Mouse (Mus musculus): ENCODE measurements around the gene Fndc11. TPM values are rescaled to one million over a fixed set of nuclear protein-coding genes. Genes with fewer than 3 reads are reported as not detected.
"Not testable (repeated sequence)": the region's sequence is repeated elsewhere in the genome, so short reads cannot be mapped to it uniquely, and the experiment has no call there.

Fndc11 gene
- polyA plus RNA-seq, 1 experiment from 2014 or later: 0.49 TPM

DNA sequence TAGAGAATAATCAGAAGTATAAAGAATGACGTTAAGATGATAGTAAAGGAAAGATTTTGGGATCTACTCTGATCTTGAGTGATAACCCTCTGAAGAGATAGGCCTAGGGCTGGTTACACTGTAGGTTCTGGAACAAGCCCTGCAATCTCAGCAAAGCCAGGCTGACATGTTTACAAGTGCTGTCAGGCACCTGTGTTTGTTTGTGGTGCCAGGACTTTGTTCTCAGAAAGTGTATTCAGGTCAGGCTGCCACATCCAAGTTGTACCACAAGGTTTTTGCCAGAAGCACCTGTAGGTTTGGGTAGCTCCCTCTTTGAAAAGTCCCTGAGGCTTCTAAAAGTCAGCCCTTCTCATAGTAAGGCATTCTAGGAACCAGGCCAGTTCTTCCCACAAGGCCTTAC, 30.5 kb upstream of the Fndc11 start:
- DNase-seq: no peak
- no peak overlapping the region for H3K4me2 ChIP-seq (ENCODE audit: low read length)
- 87% methylated on average over 1 of the region's 1 CpGs for WGBS
- H3K4me3 ChIP-seq (replicated peaks; ENCODE audit: low read depth, low read length): no peak overlapping the region
- H3K9me3 ChIP-seq (ENCODE audit: control insufficient read depth, low read length): no peaks in the 10 kb centered on the region
- no peak for ATAC-seq (ENCODE audit: low FRiP score, low TSS enrichment)
- no peak overlapping the region for H3K9ac ChIP-seq (replicated peaks; ENCODE audit: low read length)
- H3K36me3 ChIP-seq (ENCODE audit: control insufficient read depth, insufficient read depth, low read length): peaks cover 10% of the 10 kb centered on the region
- no peak overlapping the region for H3K27ac ChIP-seq (replicated peaks; ENCODE audit: low read depth, low read length)
- H3K27me3 ChIP-seq (ENCODE audit: control insufficient read depth, insufficient read depth, low read length): no peaks in the 10 kb centered on the region
- H3K4me1 ChIP-seq (ENCODE audit: control insufficient read depth, insufficient read depth, low read length): peaks cover 13% of the 10 kb centered on the region

DNA sequence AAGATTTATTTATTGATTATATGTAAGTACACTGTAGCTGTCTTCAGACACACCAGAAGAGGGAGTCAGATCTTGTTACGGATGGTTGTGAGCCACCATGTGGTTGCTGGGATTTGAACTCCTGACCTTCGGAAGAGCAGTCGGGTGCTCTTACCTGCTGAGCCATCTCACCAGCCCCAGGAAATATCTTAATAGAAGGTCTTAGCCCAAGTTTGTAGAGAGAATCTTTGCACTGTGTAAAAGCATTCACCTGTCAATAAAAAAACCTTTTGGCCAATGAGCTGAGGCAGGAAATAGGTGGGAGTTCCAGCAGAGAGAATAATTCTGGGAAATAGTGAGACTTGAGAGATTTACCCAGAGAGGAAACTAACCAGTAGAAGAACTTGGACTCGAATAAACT, 28.4 kb upstream of the Fndc11 start:
- WGBS: 82% methylated on average over 4 of the region's 4 CpGs
- H3K4me3 ChIP-seq (replicated peaks; ENCODE audit: low read depth, low read length); H3K4me1 ChIP-seq (ENCODE audit: control insufficient read depth, insufficient read depth, low read length); H3K9me3 ChIP-seq (ENCODE audit: control insufficient read depth, low read length); ATAC-seq (ENCODE audit: low FRiP score, low TSS enrichment); H3K9ac ChIP-seq (replicated peaks; ENCODE audit: low read length); H3K36me3 ChIP-seq (ENCODE audit: control insufficient read depth, insufficient read depth, low read length); H3K27ac ChIP-seq (replicated peaks; ENCODE audit: low read depth, low read length); H3K4me2 ChIP-seq (ENCODE audit: low read length); H3K27me3 ChIP-seq (ENCODE audit: control insufficient read depth, insufficient read depth, low read length); DNase-seq: not testable (repeated sequence)

DNA sequence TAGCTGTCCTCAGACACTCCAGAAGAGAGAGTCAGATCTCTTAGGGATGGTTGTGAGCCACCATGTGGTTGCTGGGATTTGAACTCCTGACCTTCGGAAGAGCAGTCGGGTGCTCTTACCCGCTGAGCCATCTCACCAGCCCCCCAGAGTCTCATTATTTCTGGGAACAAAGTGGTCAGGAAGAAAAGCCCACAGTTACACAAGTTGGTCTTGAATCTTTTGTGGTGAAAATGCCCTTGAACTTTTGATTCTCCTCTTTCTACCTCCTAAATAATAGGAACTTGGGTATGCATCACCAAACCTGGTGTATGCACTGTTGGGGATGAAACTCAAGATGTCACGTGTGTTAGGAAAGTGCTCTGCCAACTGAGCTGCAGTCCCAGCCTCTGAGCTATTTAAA, 27.9 kb upstream of the Fndc11 start:
- Histone ChIP-seq H3K27ac (replicated peaks; ENCODE audit: low read depth, low read length) (no peak overlapping the region), H3K4me1 (ENCODE audit: control insufficient read depth, insufficient read depth, low read length) (peaks cover 8% of the 10 kb centered on the region), H3K9me3 (ENCODE audit: control insufficient read depth, low read length) (no peaks in the 10 kb centered on the region), H3K36me3 (ENCODE audit: control insufficient read depth, insufficient read depth, low read length) (peaks cover 10% of the 10 kb centered on the region), H3K27me3 (ENCODE audit: control insufficient read depth, insufficient read depth, low read length) (no peaks in the 10 kb centered on the region), H3K9ac (replicated peaks; ENCODE audit: low read length) (no peak overlapping the region), H3K4me3 (replicated peaks; ENCODE audit: low read depth, low read length) (no peak overlapping the region), H3K4me2 (ENCODE audit: low read length) (no peak overlapping the region)
- DNase-seq: no peak
- ATAC-seq (ENCODE audit: low FRiP score, low TSS enrichment): no peak
- WGBS: 55% methylated on average over 4 of the region's 4 CpGs

DNA sequence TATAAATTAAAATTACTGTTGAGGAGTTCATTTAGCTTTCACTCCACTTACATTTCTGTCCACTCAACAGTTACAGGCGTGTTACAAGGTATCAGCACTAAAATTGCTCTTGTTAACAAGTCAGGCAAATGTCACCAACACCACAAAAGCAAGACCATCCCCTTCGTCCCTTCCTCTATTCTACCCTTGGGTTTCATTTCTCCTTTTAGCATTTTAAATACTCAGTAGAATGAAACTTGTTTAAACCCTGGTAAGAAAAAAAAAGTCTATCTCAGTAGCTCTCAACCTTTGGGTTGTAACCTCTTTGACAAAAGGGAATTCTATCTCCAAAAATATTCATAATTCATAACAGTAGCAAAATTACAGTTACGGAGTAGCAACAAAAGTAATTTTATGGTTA, 26.8 kb upstream of the Fndc11 start:
- H3K4me2 ChIP-seq (ENCODE audit: low read length): no peak overlapping the region
- H3K36me3 ChIP-seq (ENCODE audit: control insufficient read depth, insufficient read depth, low read length): peaks cover 10% of the 10 kb centered on the region
- DNase-seq (no peak), ATAC-seq (ENCODE audit: low FRiP score, low TSS enrichment) (no peak)
- no peak overlapping the region for H3K4me3 ChIP-seq (replicated peaks; ENCODE audit: low read depth, low read length)
- no peaks in the 10 kb centered on the region for H3K27me3 ChIP-seq (ENCODE audit: control insufficient read depth, insufficient read depth, low read length)
- no peaks in the 10 kb centered on the region for H3K9me3 ChIP-seq (ENCODE audit: control insufficient read depth, low read length)
- 80% methylated on average over 3 of the region's 3 CpGs for WGBS
- H3K9ac ChIP-seq (replicated peaks; ENCODE audit: low read length): no peak overlapping the region
- no peak overlapping the region for H3K27ac ChIP-seq (replicated peaks; ENCODE audit: low read depth, low read length)
- peaks cover 8% of the 10 kb centered on the region for H3K4me1 ChIP-seq (ENCODE audit: control insufficient read depth, insufficient read depth, low read length)

DNA sequence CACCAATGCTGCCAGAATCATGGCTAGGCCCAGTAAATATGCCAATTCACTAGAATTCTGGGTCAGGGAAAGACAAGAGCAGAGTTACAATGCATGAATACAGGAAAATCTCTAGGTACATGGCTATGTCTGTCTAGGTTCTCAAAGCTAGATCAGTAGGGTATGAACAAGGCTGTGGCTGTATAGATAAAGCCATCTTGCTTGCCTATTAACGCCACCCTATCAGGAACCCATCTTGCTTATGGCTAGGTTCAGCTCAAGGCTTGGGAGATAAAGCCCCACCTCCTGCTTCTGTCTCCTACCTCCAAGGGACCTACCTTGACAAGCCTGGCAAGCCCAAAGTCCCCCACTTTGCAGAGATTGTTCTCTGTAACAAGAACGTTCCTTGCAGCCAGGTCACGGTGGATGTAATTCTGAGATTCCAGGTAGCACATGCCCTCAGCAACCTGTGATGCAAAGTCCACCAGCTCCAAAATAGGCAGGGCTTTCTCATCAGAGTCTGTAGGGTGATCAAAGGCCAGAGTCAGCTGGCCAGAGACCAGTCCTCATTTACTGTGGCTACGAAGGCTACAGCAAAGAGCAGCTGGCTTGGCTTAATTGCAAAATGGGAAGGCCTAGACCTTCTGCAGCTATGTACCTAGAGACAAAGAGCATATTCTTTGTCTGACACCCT, 23.0 kb upstream of the Fndc11 start:
- Histone ChIP-seq H3K4me2 (ENCODE audit: low read length) (no peak overlapping the region), H3K4me3 (replicated peaks; ENCODE audit: low read depth, low read length) (no peak overlapping the region), H3K4me1 (ENCODE audit: control insufficient read depth, insufficient read depth, low read length) (no peaks in the 10 kb centered on the region), H3K27ac (replicated peaks; ENCODE audit: low read depth, low read length) (no peak overlapping the region), H3K36me3 (ENCODE audit: control insufficient read depth, insufficient read depth, low read length) (no peaks in the 10 kb centered on the region), H3K27me3 (ENCODE audit: control insufficient read depth, insufficient read depth, low read length) (no peaks in the 10 kb centered on the region), H3K9me3 (ENCODE audit: control insufficient read depth, low read length) (no peaks in the 10 kb centered on the region), H3K9ac (replicated peaks; ENCODE audit: low read length) (no peak overlapping the region)
- ATAC-seq (ENCODE audit: low FRiP score, low TSS enrichment) (no peak), DNase-seq (no peak)
- WGBS: 94% methylated on average over 4 of the region's 4 CpGs

DNA sequence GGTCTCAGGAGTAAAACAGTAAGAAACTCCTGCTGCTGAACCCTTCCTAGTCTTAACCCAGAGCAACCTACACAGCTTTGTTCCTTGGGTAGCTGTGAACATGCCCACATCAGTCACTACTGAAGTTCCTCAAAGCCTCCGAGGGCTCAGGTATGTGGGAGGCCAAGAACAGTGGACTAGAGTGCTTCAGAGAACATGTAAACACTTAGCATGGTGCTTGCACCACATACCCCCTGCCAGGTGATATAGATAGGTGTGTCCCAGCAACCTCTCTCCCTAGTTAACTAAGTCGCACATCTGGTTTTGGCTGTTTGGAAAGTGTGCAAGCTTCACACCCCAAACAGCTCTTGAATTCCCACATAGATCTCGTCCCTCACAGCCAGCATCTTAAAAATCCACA, 18.2 kb upstream of the Fndc11 start:
- ATAC-seq (ENCODE audit: low FRiP score, low TSS enrichment): no peak
- H3K36me3 ChIP-seq (ENCODE audit: control insufficient read depth, insufficient read depth, low read length): no peaks in the 10 kb centered on the region
- H3K27me3 ChIP-seq (ENCODE audit: control insufficient read depth, insufficient read depth, low read length): no peaks in the 10 kb centered on the region
- 90% methylated on average over 3 of the region's 3 CpGs for WGBS
- H3K9ac ChIP-seq (replicated peaks; ENCODE audit: low read length): no peak overlapping the region
- no peaks in the 10 kb centered on the region for H3K9me3 ChIP-seq (ENCODE audit: control insufficient read depth, low read length)
- H3K4me1 ChIP-seq (ENCODE audit: control insufficient read depth, insufficient read depth, low read length): no peaks in the 10 kb centered on the region
- no peak overlapping the region for H3K4me3 ChIP-seq (replicated peaks; ENCODE audit: low read depth, low read length)
- no peak overlapping the region for H3K4me2 ChIP-seq (ENCODE audit: low read length)
- H3K27ac ChIP-seq (replicated peaks; ENCODE audit: low read depth, low read length): no peak overlapping the region
- DNase-seq: no peak

DNA sequence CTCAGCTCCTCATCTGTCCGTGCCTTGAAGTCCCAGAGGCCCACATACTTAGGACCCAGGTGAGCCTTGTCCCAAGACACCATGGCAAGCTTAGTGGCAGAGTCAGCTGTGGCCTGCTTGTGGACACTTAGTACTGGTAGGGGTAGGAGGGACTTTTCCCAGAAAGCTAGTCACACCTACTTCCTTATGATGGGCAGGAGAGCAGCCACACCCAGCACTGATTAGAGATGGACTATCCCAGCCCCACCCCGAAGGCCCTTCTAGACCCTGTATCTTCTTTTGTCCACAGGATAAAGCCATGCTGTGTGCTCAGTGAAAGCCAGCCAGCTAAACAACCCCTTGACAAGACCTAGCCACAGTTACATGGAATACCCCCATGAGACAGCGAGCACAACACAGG, 17.4 kb upstream of the Fndc11 start, which contains the start of gene Ptk6:
Gene Ptk6, minus strand, starts transcription at position 368 of the 400 bp plus-strand sequence.
- WGBS: 84% methylated on average over 3 of the region's 3 CpGs
- Histone ChIP-seq H3K4me3 (replicated peaks; ENCODE audit: low read depth, low read length) (no peak within 1 kb of the TSS), H3K9ac (replicated peaks; ENCODE audit: low read length) (no peak within 1 kb of the TSS), H3K36me3 (ENCODE audit: control insufficient read depth, insufficient read depth, low read length) (no peaks in the 10 kb centered on the region), H3K27me3 (ENCODE audit: control insufficient read depth, insufficient read depth, low read length) (no peaks in the 10 kb centered on the region), H3K4me1 (ENCODE audit: control insufficient read depth, insufficient read depth, low read length) (no peaks in the 10 kb centered on the region), H3K4me2 (ENCODE audit: low read length) (no peak within 1 kb of the TSS), H3K9me3 (ENCODE audit: control insufficient read depth, low read length) (no peaks in the 10 kb centered on the region), H3K27ac (replicated peaks; ENCODE audit: low read depth, low read length) (no peak within 1 kb of the TSS)
- DNase-seq: no peak
- ATAC-seq (ENCODE audit: low FRiP score, low TSS enrichment): no peak

DNA sequence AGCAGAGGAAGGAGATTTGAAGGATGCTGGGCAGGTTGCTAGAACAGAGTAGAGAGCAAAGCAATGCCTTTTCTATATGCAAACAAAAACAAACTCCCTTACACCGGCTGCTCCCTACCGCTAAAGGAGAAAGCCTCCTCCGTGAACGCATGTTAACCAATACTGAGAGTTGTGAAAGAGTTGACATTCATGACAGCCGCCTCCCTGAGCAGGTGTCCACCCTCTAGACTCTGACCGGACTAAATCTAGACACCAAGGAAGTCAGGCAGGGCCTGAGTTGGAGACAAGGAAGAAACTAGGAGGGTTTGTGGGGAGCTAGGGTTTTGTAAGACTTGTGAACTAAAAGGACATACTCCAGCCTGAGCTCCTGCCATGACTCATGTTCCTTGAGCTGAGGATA, 16.9 kb upstream of the Fndc11 start:
- Histone ChIP-seq H3K27me3 (ENCODE audit: control insufficient read depth, insufficient read depth, low read length) (no peaks in the 10 kb centered on the region), H3K4me2 (ENCODE audit: low read length) (no peak overlapping the region), H3K4me3 (replicated peaks; ENCODE audit: low read depth, low read length) (no peak overlapping the region), H3K36me3 (ENCODE audit: control insufficient read depth, insufficient read depth, low read length) (no peaks in the 10 kb centered on the region), H3K9me3 (ENCODE audit: control insufficient read depth, low read length) (no peaks in the 10 kb centered on the region), H3K9ac (replicated peaks; ENCODE audit: low read length) (no peak overlapping the region), H3K27ac (replicated peaks; ENCODE audit: low read depth, low read length) (no peak overlapping the region), H3K4me1 (ENCODE audit: control insufficient read depth, insufficient read depth, low read length) (no peaks in the 10 kb centered on the region)
- ATAC-seq (ENCODE audit: low FRiP score, low TSS enrichment) (no peak), DNase-seq (no peak)
- WGBS: 84% methylated on average over 6 of the region's 6 CpGs

DNA sequence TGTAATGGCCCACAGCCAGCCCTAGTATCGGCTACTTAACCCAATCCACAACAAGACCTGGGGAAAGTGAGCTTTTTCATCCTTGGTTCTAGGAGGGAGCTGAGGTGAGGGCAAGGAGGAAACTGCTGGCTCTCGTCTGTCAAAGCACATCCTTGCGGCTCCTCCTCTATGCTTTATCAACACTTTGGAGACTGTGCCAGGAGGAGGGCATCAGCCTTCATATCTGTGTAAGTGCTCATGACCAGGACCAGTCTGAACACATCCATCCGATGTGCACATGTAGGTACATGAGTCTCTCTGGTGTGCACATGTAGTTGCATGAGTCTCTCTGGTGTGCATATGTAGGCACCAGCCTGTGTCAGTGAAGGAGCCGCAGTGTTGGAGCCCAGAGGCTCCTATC, 14.1 kb upstream of the Fndc11 start:
- no peaks in the 10 kb centered on the region for H3K36me3 ChIP-seq (ENCODE audit: control insufficient read depth, insufficient read depth, low read length)
- no peak for DNase-seq
- 91% methylated on average over 5 of the region's 5 CpGs for WGBS
- no peak overlapping the region for H3K27ac ChIP-seq (replicated peaks; ENCODE audit: low read depth, low read length)
- H3K4me3 ChIP-seq (replicated peaks; ENCODE audit: low read depth, low read length): no peak overlapping the region
- H3K4me2 ChIP-seq (ENCODE audit: low read length): no peak overlapping the region
- no peak for ATAC-seq (ENCODE audit: low FRiP score, low TSS enrichment)
- H3K9ac ChIP-seq (replicated peaks; ENCODE audit: low read length): no peak overlapping the region
- H3K4me1 ChIP-seq (ENCODE audit: control insufficient read depth, insufficient read depth, low read length): no peaks in the 10 kb centered on the region
- H3K27me3 ChIP-seq (ENCODE audit: control insufficient read depth, insufficient read depth, low read length): no peaks in the 10 kb centered on the region
- no peaks in the 10 kb centered on the region for H3K9me3 ChIP-seq (ENCODE audit: control insufficient read depth, low read length)

Data from midbrain, embryonic 14.5 days (tissue).